Mouse (Mus musculus): ENCODE data around the gene Birc5. TPM values are rescaled to one million over a fixed set of nuclear protein-coding genes. Genes with fewer than 3 reads are reported as not detected.

The Birc5 gene
- polyA plus RNA-seq, 1 experiment from 2014 or later, result 373 TPM

DNA sequence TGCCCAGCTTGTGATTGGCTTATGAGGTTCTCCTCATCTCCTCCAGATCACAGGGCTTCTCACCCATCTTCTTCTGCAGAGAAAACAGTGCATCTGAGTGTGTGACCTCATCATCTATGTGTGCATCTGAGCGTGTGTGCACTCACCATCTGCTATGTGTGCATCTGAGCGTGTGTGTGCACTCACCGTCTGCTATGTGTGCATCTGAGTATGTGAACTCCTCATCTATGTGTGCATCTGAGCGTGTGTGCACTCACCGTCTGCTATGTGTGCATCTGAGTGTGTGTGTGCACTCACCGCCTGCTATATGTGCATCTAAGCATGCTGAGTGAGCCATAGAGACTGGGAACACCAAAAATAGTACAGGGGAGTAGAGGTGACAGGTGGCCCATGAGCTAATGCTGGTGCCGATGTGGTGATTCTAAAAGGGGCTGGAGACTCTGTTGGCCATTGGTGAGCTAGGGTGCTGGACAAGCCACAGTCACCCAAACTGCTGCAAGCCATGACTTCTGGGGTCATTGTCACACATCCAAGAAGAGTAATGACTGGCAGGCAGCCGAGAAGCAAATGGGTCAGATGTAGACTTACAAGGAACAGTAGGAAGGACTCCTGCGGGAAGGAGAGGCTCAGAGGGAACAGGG, 31.4 kb downstream of the Birc5 start:
- no peak overlapping the region for H3K27ac ChIP-seq
- no peak for ATAC-seq
- H3K4me1 ChIP-seq, result peaks cover 56% of the 10 kb centered on the region
- WGBS (ENCODE audit: insufficient replicate concordance), result 71% methylated on average over 9 of the region's 9 CpGs
- peaks cover 38% of the 10 kb centered on the region for H3K27me3 ChIP-seq (replicated peaks)
- no peaks in the 10 kb centered on the region for H3K9me3 ChIP-seq (replicated peaks)
- no peak overlapping the region for H3K9ac ChIP-seq
- H3K4me3 ChIP-seq, result no peak overlapping the region
- no peak overlapping the region for H3K4me2 ChIP-seq
- no peaks in the 10 kb centered on the region for H3K36me3 ChIP-seq

DNA sequence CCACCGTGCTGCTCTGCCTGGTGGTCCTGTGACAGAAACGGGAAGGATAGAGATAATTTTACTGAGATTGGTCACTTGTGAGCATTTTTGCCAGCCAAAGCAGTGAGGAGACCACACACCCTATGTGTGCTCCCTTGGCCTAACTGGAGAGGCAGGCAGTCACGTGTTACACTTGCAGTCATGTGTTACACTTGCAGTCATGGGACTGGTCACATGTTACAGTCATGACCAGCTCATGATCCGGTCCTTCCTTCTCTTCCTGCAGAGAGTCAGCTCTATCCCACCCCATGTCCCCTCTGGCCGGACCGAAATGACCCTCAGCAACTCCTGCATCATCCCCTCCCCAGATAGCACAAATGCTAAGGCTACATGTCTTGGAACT, 31.9 kb downstream of the Birc5 start:
- no peak for ATAC-seq
- H3K36me3 ChIP-seq, result no peaks in the 10 kb centered on the region
- WGBS (ENCODE audit: insufficient replicate concordance), result 58% methylated on average over 6 of the region's 6 CpGs
- H3K27me3 ChIP-seq (replicated peaks), result peaks cover 38% of the 10 kb centered on the region
- H3K4me3 ChIP-seq, result no peak overlapping the region
- peak overlapping the region; percentile 28; the same call in 1 of the 2 replicates for H3K27ac ChIP-seq
- H3K4me2 ChIP-seq, result no peak overlapping the region
- H3K9me3 ChIP-seq (replicated peaks), result no peaks in the 10 kb centered on the region
- no peak overlapping the region for H3K9ac ChIP-seq
- H3K4me1 ChIP-seq, result peaks cover 55% of the 10 kb centered on the region

DNA sequence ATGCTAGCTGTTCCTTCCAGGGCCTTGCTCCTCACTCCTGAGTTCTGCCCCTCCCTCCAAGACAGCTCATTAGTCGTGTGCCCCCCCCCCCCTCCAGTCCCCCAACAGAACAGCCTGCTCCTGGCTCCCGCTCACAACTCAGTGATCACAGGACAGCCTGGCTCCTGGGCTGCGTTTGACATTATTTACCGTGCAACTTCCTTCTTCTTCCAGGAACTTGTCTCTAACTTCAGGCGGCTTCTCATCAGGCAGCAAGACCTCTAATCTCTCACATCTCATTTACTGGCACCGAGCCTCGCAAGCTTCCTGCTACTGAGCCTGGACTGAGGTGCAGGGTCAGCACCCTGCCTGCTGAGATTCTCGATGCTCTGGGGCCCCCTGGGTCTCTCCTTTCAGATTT, 32.7 kb downstream of the Birc5 start:
- H3K4me2 ChIP-seq, result no peak overlapping the region
- no peak overlapping the region for H3K9ac ChIP-seq
- no peak for ATAC-seq
- H3K9me3 ChIP-seq (replicated peaks), result no peaks in the 10 kb centered on the region
- peaks cover 60% of the 10 kb centered on the region for H3K4me1 ChIP-seq
- H3K27ac ChIP-seq, result peak overlapping the region; percentile 58
- H3K4me3 ChIP-seq, result no peak overlapping the region
- 6% methylated on average over 8 of the region's 8 CpGs for whole genome bisulfite sequencing (ENCODE audit: insufficient replicate concordance)
- H3K27me3 ChIP-seq (replicated peaks), result peaks cover 38% of the 10 kb centered on the region
- no peaks in the 10 kb centered on the region for H3K36me3 ChIP-seq

DNA sequence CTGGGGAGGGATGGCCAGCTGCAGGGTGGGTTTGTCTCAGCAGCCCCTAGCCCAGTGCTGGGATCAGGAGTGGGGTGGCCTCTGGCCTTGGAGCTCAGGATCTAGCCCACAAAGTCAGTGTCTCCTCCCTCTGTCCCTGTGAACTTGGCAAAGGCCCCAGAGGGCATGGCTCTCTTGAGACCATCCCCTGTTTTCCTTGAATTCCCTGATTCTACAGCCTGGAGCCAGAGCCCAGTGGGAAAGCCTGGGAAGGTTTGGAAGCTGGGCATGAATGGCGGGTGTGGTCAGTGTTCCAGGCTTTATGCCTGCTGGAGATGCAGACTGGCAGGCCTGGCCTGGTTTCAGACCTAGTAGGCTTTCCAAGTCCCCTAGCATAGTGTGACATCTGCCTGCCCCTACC, 33.2 kb downstream of the Birc5 start:
- peaks cover 58% of the 10 kb centered on the region for H3K4me1 ChIP-seq
- 48% methylated on average over 1 of the region's 1 CpGs for WGBS (ENCODE audit: insufficient replicate concordance)
- H3K36me3 ChIP-seq, result no peaks in the 10 kb centered on the region
- no peak overlapping the region for H3K4me3 ChIP-seq
- peak overlapping the region; percentile 58 for H3K27ac ChIP-seq
- H3K9me3 ChIP-seq (replicated peaks), result no peaks in the 10 kb centered on the region
- H3K9ac ChIP-seq, result no peak overlapping the region
- H3K4me2 ChIP-seq, result no peak overlapping the region
- peaks cover 36% of the 10 kb centered on the region for H3K27me3 ChIP-seq (replicated peaks)
- no peak for ATAC-seq

DNA sequence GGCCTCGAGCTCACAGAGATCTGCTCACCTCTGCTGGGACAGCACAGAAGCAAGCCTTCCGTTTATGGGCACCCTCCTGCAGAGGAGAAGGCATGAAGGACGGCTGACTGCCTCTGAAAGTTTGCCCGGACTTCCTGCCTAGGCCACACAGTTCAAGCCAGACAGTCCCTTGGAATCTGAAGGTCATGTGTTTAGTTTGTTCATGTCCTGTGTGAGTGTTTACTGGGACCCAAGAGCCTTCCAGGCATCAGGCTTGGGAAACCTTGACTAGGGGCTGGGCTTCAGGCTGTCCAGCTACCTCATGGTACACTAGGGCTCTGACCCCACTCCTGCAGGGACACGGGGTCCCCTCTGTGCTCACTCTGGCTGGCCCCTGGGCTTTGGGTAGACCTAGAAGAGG, 36.9 kb downstream of the Birc5 start:
- no peak for ATAC-seq
- 28% methylated on average over 5 of the region's 5 CpGs for WGBS (ENCODE audit: insufficient replicate concordance)

DNA sequence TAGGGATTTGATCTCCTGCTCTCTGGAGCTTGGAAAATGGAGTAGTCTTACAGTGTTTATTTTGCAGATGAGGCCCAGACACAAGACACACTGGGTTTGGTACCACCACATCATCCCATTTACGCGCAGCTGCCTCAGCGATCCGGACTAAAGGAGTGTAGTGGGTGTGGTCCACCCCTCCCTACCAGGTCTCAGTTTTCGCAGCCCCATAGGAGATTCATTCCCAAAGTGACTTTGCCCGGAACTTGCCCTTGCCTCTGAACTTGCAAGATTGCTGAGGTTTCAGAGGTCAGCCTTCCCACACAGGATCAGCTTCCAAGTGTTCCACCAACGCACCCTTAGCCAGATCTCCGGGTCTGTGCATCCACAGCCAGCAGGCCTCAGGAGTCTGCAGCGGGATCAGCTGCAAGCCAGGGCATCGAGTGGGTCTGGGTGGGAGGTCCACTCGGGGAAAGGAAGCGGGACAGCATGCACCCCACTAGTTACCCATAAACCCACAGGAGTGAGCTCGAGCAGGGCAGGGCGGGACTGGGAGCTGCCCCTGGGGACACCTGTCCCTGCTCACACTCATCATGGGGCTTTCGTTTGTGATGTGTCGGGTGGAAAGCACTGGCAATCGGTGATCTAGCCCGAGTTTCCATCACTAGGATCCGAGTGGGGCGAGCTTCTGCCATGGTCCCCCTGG, 39.3 kb downstream of the Birc5 start:
- peaks cover 60% of the 10 kb centered on the region for H3K27me3 ChIP-seq (replicated peaks)
- 39% methylated on average over 20 of the region's 20 CpGs for WGBS (ENCODE audit: insufficient replicate concordance)
- ATAC-seq, result no peak
- peaks cover 48% of the 10 kb centered on the region for H3K4me1 ChIP-seq
- no peaks in the 10 kb centered on the region for H3K9me3 ChIP-seq (replicated peaks)
- H3K4me3 ChIP-seq, result 0 out of 2 replicates have a peak overlapping the region, but pooled peaks have one; percentile 12
- H3K9ac ChIP-seq, result no peak overlapping the region
- H3K4me2 ChIP-seq, result peak overlapping the region; percentile 46
- no peak overlapping the region for H3K27ac ChIP-seq
- no peaks in the 10 kb centered on the region for H3K36me3 ChIP-seq

More for the DNA sequence above, 36.9 kb downstream of the Birc5 start:
- H3K36me3 ChIP-seq, result no peaks in the 10 kb centered on the region
- H3K4me1 ChIP-seq, result peaks cover 61% of the 10 kb centered on the region
- no peaks in the 10 kb centered on the region for H3K9me3 ChIP-seq (replicated peaks)
- H3K4me3 ChIP-seq, result no peak overlapping the region
- H3K27ac ChIP-seq, result no peak overlapping the region
- no peak overlapping the region for H3K9ac ChIP-seq
- H3K4me2 ChIP-seq, result no peak overlapping the region
- H3K27me3 ChIP-seq (replicated peaks), result peaks cover 49% of the 10 kb centered on the region

DNA sequence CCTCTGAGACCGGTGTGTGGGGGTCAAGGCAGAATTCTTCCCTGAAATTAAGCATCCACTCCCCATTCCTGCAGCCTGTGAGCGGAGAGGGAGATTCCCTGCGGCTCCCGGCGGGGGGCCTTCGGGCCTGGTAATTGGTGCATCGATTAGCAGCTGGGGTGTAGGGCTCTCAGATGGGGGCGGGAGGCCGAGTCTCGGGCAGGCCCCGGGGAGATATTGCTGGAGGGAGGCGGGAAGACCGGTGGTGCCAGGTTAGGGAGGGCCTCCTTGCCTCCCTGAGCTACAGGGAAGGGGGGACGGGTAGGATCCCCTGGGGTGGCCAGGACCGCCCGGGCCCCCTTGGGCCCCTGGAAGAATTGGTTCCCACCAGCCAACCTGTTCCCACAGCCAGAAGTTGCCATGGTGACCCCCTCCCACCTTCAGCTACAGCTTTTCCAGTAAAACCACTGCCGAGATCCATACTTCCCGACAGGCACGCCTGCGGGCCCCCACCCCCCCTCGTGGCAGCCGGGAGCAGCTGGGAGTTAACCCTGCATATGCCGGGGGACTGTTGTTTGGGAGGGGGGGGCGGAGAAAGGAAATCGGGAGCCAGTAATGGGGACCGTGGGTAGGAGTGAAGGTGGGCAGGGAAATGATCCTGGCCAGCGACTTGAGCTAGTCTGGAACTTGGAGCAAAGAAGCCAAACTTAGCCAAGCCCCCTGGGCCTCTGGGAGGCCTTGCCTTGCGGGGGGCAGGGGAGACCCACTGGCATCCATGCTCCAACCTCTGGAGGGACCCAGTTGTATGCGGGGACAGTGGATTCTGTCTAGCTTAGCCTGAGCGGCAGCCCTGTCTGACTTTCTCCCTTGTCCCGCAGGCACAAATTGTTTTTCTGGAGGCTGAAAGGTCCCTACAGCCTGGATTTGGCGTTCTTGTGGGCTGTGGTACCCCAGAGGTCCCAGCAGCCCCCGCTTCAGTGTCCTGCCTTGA, 40.1 kb downstream of the Birc5 start:
- ATAC-seq, result no peak
- 25% methylated on average over 33 of the region's 33 CpGs for WGBS (ENCODE audit: insufficient replicate concordance)
- Histone ChIP-seq H3K9me3 (replicated peaks) (no peaks in the 10 kb centered on the region), H3K4me1 (peaks cover 48% of the 10 kb centered on the region), H3K4me2 (peak overlapping the region; percentile 46), H3K36me3 (no peaks in the 10 kb centered on the region), H3K27ac (0 out of 2 replicates have a peak overlapping the region, but pooled peaks have one; percentile 42), H3K27me3 (replicated peaks) (peaks cover 61% of the 10 kb centered on the region), H3K9ac (0 out of 2 replicates have a peak overlapping the region, but pooled peaks have one; percentile 14), H3K4me3 (peak overlapping the region; percentile 12; the same call in 1 of the 2 replicates)

DNA sequence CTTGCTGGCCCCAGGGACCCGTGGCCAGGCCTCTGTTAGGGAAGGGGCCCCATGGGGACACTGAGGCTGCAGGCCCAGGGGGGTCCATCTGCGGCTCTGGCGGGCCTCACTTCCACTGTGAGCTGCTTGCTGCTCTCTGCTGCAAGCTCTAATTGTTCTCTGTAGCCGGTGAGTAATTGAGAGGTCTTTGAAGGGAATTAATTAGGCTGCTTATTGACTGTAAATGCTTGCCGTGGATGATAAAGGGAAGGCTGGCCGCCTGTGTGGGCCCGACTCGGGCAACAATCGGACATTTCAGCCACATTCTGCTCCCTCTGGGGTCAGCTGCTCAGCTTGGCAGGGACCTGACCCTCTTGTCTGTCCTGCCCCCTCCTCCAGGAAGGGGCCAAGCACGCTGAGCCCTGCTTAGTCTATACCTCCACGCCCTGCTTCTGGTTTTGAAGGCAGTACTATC, 40.9 kb downstream of the Birc5 start:
- peaks cover 54% of the 10 kb centered on the region for H3K27me3 ChIP-seq (replicated peaks)
- H3K27ac ChIP-seq, result peak overlapping the region; percentile 42; the same call in 1 of the 2 replicates
- H3K4me2 ChIP-seq, result peak overlapping the region; percentile 5; the same call in 1 of the 2 replicates
- H3K4me1 ChIP-seq, result peaks cover 48% of the 10 kb centered on the region
- no peak overlapping the region for H3K9ac ChIP-seq
- 22% methylated on average over 11 of the region's 11 CpGs for WGBS (ENCODE audit: insufficient replicate concordance)
- H3K4me3 ChIP-seq, result no peak overlapping the region
- no peaks in the 10 kb centered on the region for H3K36me3 ChIP-seq
- no peaks in the 10 kb centered on the region for H3K9me3 ChIP-seq (replicated peaks)
- no peak for ATAC-seq

DNA sequence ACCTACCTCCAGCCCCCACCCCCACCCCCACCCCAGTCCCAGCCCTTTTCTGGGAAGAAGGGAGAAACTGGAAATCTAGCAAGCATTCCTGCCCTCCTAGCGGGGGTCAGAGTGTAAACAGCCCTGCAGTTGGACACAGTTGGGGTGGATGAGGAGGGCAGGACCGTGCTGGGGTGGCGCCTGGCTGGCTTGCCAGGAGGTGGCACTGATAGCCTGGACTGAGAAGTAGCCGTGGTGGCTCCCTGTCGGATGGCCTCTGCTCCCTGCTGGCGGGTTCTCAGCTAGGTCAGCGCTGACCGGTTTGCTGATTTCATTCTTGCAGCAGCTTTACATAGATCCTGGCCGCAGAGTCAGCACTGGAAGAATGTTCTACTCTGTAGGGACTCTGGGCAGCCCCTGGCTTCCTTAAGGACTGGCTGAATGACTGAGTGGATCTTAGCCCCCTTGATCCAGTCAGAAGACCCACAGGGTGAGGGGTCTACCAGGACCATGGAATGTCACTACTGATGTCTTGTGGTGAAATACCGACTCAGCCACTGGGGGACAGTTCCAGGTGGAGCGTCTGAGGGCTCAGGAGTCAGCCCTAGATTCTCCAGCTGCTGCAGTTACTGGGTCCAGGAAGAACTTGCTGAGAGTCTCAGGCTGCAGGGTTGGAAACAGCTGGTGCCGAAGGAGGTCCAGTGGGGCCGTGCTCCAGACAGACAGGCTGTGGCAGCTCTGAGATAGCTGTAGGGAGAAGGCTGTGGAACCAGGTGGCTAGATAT, 41.6 kb downstream of the Birc5 start:
- Histone ChIP-seq H3K9ac (no peak overlapping the region), H3K9me3 (replicated peaks) (no peaks in the 10 kb centered on the region), H3K27ac (peak overlapping the region; percentile 42; the same call in 1 of the 2 replicates), H3K4me1 (peaks cover 47% of the 10 kb centered on the region), H3K4me3 (no peak overlapping the region), H3K36me3 (no peaks in the 10 kb centered on the region), H3K4me2 (peak overlapping the region; percentile 5; the same call in 1 of the 2 replicates), H3K27me3 (replicated peaks) (peaks cover 51% of the 10 kb centered on the region)
- no peak for ATAC-seq
- 43% methylated on average over 13 of the region's 13 CpGs for WGBS (ENCODE audit: insufficient replicate concordance)

DNA sequence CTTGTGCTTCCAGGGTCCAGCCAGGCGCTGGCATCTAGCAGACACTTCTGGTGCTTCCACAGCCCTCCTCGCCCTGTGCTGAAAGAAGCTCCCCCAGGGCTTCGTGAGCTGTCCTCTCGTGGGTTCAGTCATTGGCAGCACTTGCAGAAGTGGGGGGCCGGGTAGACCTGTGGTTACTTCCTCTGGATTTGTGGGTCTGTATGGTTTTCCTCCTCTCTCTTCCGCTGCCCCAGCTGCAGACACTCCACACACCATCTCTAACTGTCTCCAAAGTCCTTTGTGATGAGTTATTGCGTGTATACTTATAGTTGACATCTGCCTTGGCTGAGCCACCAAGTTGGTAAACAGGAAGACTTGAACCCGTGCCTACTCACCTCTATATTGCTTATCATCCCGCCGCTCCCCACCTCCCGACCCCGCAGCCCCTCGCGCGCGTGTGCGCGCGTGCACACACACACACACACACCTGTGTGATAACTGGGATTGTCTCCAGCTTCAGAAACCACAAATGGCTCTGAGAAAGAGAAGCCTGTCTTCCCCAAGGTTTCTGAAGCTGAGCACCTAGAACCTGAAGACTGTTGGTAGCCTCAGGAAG, 42.6 kb downstream of the Birc5 start:
- Histone ChIP-seq H3K9ac (no peak overlapping the region), H3K4me3 (no peak overlapping the region), H3K27me3 (replicated peaks) (peaks cover 51% of the 10 kb centered on the region), H3K9me3 (replicated peaks) (no peaks in the 10 kb centered on the region), H3K27ac (no peak overlapping the region), H3K4me1 (peaks cover 38% of the 10 kb centered on the region), H3K4me2 (no peak overlapping the region), H3K36me3 (no peaks in the 10 kb centered on the region)
- 73% methylated on average over 19 of the region's 19 CpGs for WGBS (ENCODE audit: insufficient replicate concordance)
- ATAC-seq, result no peak

DNA sequence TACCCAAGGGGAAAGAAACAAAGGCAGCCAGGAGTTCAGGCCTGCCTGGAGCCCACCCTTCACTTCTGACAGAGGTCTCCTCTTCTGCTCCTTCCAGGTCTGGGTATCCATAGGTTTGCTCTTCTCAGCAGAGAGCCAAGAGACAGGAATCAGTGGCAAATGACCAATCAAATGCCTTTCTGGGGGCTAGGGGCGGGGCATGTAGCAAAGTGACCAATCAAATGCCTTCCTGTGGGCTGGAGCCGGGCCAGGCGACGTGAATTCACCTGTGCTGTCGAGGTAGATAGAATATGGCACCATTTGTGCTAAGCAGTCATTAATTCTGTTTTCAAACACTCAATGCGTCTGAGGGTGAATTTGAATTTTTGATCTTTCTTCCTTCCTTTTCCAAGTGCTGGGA, 43.1 kb downstream of the Birc5 start:
- 35% methylated on average over 6 of the region's 6 CpGs for WGBS (ENCODE audit: insufficient replicate concordance)

More for the DNA sequence above, 43.1 kb downstream of the Birc5 start:
- Histone ChIP-seq H3K36me3 (no peaks in the 10 kb centered on the region), H3K4me1 (peaks cover 34% of the 10 kb centered on the region), H3K4me3 (no peak overlapping the region), H3K9ac (no peak overlapping the region), H3K9me3 (replicated peaks) (no peaks in the 10 kb centered on the region), H3K27me3 (replicated peaks) (peaks cover 51% of the 10 kb centered on the region), H3K4me2 (no peak overlapping the region), H3K27ac (no peak overlapping the region)
- no peak for ATAC-seq
